Mouse (Mus musculus) small intestine, adult 2 months (tissue): ENCODE measurements around the gene Gm47283.
"Not testable (repeated sequence)": the region's sequence is repeated elsewhere in the genome, so short reads cannot be mapped to it uniquely, and the experiment has no call there.

Source experiments
- CTCF ChIP-seq: fragments of 200-500 bp; IDR thresholded peaks from 2 replicates; pipeline ENCODE4 v1.5.1; 2012; ENCODE audit warnings: low read depth, mild to moderate bottlenecking, control low read depth, inconsistent platforms, low read length, moderate library complexity, mixed read lengths; ENCODE audit not compliant: insufficient replicate concordance, insufficient read length; ENCODE audit errors: extremely low read depth
- POLR2A ChIP-seq: fragments of 200-500 bp; IDR thresholded peaks from 2 replicates; pipeline ENCODE4 v1.6.1; 2012; ENCODE audit warnings: low read depth, mild to moderate bottlenecking, control low read depth, inconsistent platforms, low read length, moderate library complexity

GRCm38 (mm10) chrY:90741452-90742260 lies 42.9 kb upstream of the Gm47283 start:
- not testable (repeated sequence) for TF ChIP-seq POLR2A, CTCF
